Mouse (Mus musculus) liver, postnatal 0 days (tissue): Measurements from ENCODE around the gene Fbn1. TPM values are rescaled to one million over a fixed set of nuclear protein-coding genes. Genes with fewer than 3 reads are reported as not detected.

ENCODE experiments used
- ATAC-seq: fragments of 200-750 bp; cut with Nextera tagmentation; 2 replicates; pipeline ENCODE4 v1.8.0; 2017; ENCODE audit warnings: mild to moderate bottlenecking, moderate library complexity
- DNase-seq: peaks from one replicate; pipeline ENCODE4 v3.0.0-alpha.2; 2016
- H3K27ac ChIP-seq: fragments of 300-500 bp; sonication (generic); 2 replicates; pipeline ENCODE4 v1.5.1; 2014; ENCODE audit warnings: antibody characterized with exemption, moderate library complexity, mild to moderate bottlenecking, low read depth
- H3K27me3 ChIP-seq: fragments of 300-500 bp; sonication (generic); 2 replicates; pipeline ENCODE4 v1.6.1; 2014; ENCODE audit warnings: low read length, control low read depth, mixed read lengths; ENCODE audit not compliant: insufficient read depth
- H3K36me3 ChIP-seq: fragments of 300-500 bp; sonication (generic); replicated peaks from 2 replicates; pipeline ENCODE4 v1.6.1; 2014; ENCODE audit warnings: mild to moderate bottlenecking, control low read depth, low read length, moderate library complexity, mixed read lengths; ENCODE audit not compliant: insufficient read depth
- H3K4me1 ChIP-seq: fragments of 300-500 bp; sonication (generic); 2 replicates; pipeline ENCODE4 v1.6.1; 2014; ENCODE audit warnings: antibody characterized with exemption, mild to moderate bottlenecking, control low read depth; ENCODE audit not compliant: insufficient read depth
- H3K4me2 ChIP-seq: fragments of 300-500 bp; sonication (generic); 2 replicates; pipeline ENCODE4 v1.6.1; 2014; ENCODE audit warnings: low read depth, mild to moderate bottlenecking, low read length, moderate library complexity, mixed read lengths
- H3K4me3 ChIP-seq: fragments of 300-500 bp; sonication (generic); 2 replicates; pipeline ENCODE4 v1.5.1; 2014; ENCODE audit warnings: low read depth, low read length
- H3K9ac ChIP-seq: fragments of 300-500 bp; sonication (generic); replicated peaks from 2 replicates; pipeline ENCODE4 v1.6.1; 2014; ENCODE audit warnings: mild to moderate bottlenecking, moderate library complexity
- H3K9me3 ChIP-seq: fragments of 300-500 bp; sonication (generic); 2 replicates; pipeline ENCODE4 v1.6.1; 2016; ENCODE audit warnings: mild to moderate bottlenecking, control low read depth, low read length, mixed read lengths
- CTCF ChIP-seq: sonication (generic); IDR thresholded peaks from 2 replicates; pipeline ENCODE4 v1.5.1; 2016; ENCODE audit warnings: antibody characterized with exemption, low read depth
- EP300 ChIP-seq: IDR thresholded peaks from 2 replicates; pipeline ENCODE4 v1.6.1; 2016; ENCODE audit warnings: antibody characterized with exemption, low read depth, mild to moderate bottlenecking
- WGBS: fragments of 180-500 bp; shearing (Covaris S2); extraction: QIAGEN DNeasy Blood & Tissue Kit; methylation state at CpG from one replicate; pipeline ENCODE4 v1.1.7; 2014; ENCODE audit not compliant: insufficient replicate concordance; 5-methylcytosine and 5-hydroxymethylcytosine counted together
- polyA plus RNA-seq: library from polyadenylated mRNA; unstranded; fragments of >200 nt; fragmentation: Nextera tagmentation; extraction: Ambion mirVana; gene quantifications from 2 replicates; pipeline ENCODE4 v1.2.1, GENCODE M21; 2015

Gene Fbn1
- polyA plus RNA-seq, 1 experiment from 2014 or later: 1.3 TPM

GRCm38 (mm10) chr2:125473228-125473627 lies 34.6 kb downstream of the Fbn1 start:
- Histone ChIP-seq H3K4me1 (0 out of 2 replicates have a peak, but pooled peaks cover 2% of the 10 kb centered on the region), H3K9me3 (no peaks in the 10 kb centered on the region), H3K4me2 (no peak overlapping the region), H3K36me3 (no peaks in the 10 kb centered on the region), H3K9ac (no peak overlapping the region), H3K27me3 (no peaks in the 10 kb centered on the region), H3K4me3 (no peak overlapping the region), H3K27ac (no peak overlapping the region)
- DNase-seq: no peak
- ATAC-seq: no peak
- WGBS: 67% methylated on average over 2 of the region's 2 CpGs
- TF ChIP-seq CTCF (no peak), EP300 (no peak)

- DNase-seq: no peak
- Histone ChIP-seq H3K4me2 (no peak overlapping the region), H3K4me3 (no peak overlapping the region), H3K36me3 (no peaks in the 10 kb centered on the region), H3K9me3 (no peaks in the 10 kb centered on the region), H3K4me1 (0 out of 2 replicates have a peak, but pooled peaks cover 2% of the 10 kb centered on the region), H3K9ac (no peak overlapping the region), H3K27ac (no peak overlapping the region), H3K27me3 (no peaks in the 10 kb centered on the region)
- TF ChIP-seq CTCF: no peak
- TF ChIP-seq EP300: no peak
- WGBS: 71% methylated on average over 4 of the region's 4 CpGs
- no peak for ATAC-seq
These were observed 36.1 kb downstream of the Fbn1 start for GRCm38 (mm10) chr2:125471721-125472120.

DNA sequence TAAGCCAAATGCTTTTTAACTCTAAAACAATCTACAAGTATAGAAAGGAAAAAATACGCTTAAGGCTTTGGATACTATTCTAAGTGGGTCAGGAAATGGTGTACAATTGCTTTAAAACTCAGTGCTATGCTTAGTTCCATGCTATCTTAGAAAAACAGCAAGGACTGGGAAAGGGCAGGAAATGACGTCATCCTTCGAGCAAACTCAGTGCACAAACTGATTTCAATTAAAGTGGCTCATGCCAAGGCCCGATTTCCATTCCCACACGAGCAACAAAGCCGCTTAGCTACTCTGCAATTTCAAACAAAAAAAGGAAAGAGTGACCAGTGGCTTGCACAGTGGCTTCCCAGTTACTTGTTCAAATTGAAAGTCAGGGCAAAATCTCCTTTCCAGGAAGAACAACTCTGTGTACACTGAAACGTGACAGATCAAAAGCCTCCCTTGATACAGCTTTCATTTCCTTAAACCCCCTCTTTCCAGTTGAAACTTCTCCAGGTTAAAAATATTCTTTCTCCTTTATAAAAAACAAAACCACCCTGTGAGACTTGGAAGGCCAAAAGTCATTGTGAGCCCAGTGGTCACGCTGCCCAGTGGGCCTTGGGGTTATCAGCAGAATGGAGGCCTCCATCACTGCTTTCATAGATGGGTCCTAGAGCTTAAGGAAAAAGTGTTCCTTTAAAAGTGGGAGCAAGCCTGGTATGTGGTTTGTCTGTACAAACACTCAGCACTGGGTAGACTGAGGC lies 37.1 kb downstream of the Fbn1 start:
- Histone ChIP-seq H3K4me3 (no peak overlapping the region), H3K36me3 (no peaks in the 10 kb centered on the region), H3K27ac (peak overlapping the region; percentile 69), H3K4me2 (no peak overlapping the region), H3K4me1 (0 out of 2 replicates have a peak, but pooled peaks cover 2% of the 10 kb centered on the region), H3K9ac (no peak overlapping the region), H3K27me3 (no peaks in the 10 kb centered on the region), H3K9me3 (no peaks in the 10 kb centered on the region)
- ATAC-seq (no peak), DNase-seq (no peak)
- 35% methylated on average over 8 of the region's 8 CpGs for WGBS
- no peak for TF ChIP-seq EP300
- no peak for TF ChIP-seq CTCF

- Histone ChIP-seq H3K4me2 (no peak overlapping the region), H3K9me3 (no peaks in the 10 kb centered on the region), H3K27me3 (no peaks in the 10 kb centered on the region), H3K4me3 (no peak overlapping the region), H3K36me3 (no peaks in the 10 kb centered on the region), H3K9ac (no peak overlapping the region), H3K4me1 (no peaks in the 10 kb centered on the region), H3K27ac (no peak overlapping the region)
- ATAC-seq (no peak), DNase-seq (no peak)
- 54% methylated on average over 6 of the region's 6 CpGs for WGBS
- TF ChIP-seq EP300: no peak
- no peak for TF ChIP-seq CTCF
These were observed 43.8 kb downstream of the Fbn1 start for GRCm38 (mm10) chr2:125464036-125464435.

GRCm38 (mm10) chr2:125459087-125459486 lies 48.7 kb downstream of the Fbn1 start:
- Histone ChIP-seq H3K9ac (no peak overlapping the region), H3K4me3 (no peak overlapping the region), H3K4me2 (no peak overlapping the region), H3K4me1 (no peaks in the 10 kb centered on the region), H3K36me3 (no peaks in the 10 kb centered on the region), H3K27me3 (no peaks in the 10 kb centered on the region), H3K27ac (no peak overlapping the region), H3K9me3 (no peaks in the 10 kb centered on the region)
- 64% methylated on average over 3 of the region's 3 CpGs for WGBS
- DNase-seq: no peak
- ATAC-seq: no peak
- TF ChIP-seq EP300 (no peak), CTCF (no peak)

GRCm38 (mm10) chr2:125456059-125456789 lies 51.6 kb downstream of the Fbn1 start:
- Histone ChIP-seq H3K4me2 (peak overlapping the region; percentile 22; the same call in 1 of the 2 replicates), H3K27me3 (no peaks in the 10 kb centered on the region), H3K27ac (no peak overlapping the region), H3K36me3 (no peaks in the 10 kb centered on the region), H3K4me1 (no peaks in the 10 kb centered on the region), H3K9me3 (no peaks in the 10 kb centered on the region), H3K4me3 (no peak overlapping the region), H3K9ac (no peak overlapping the region)
- WGBS: 32% methylated on average over 15 of the region's 15 CpGs
- ATAC-seq (peak; percentile 67), DNase-seq (peak; percentile 20)
- TF ChIP-seq EP300 (no peak), CTCF (peak; percentile 20; the same call in 1 of the 2 replicates)
